Comparison of ENCODE assay signal across 10 mouse cellular contexts in genomic region chr9:107381723-107382122, GRCm38 (mm10). TPM values are rescaled to one million over a fixed set of nuclear protein-coding genes. Genes with fewer than 3 reads are reported as not detected.
A peak's percentile ranks its signal among the peaks of the same experiment; 100 is the strongest.
DNase-seq lines count a peak whose midpoint lies in the region; ATAC-seq and TF ChIP-seq lines count a peak whose summit lies in the region.
"Had no signal": no experiment of that assay in that cellular context is flagged by ENCODE, and none has a peak within 500 bp of the region (broad histone marks: within the 10 kb centered on the region; RNA-seq: fewer than 3 reads in every experiment).

No protein-coding gene starts in this region.

- H3K4me2 ChIP-seq in kidney, postnatal 0 days (ENCODE audit: low read length), result no peak overlapping the region
- H3K4me2 ChIP-seq in kidney, embryonic 14.5 days (replicated peaks; ENCODE audit: low read depth, low read length), result no peak overlapping the region
- H3K4me2 ChIP-seq in embryonic facial prominence, embryonic 11.5 days (ENCODE audit: low read depth, low read length), result no peak overlapping the region
- H3K4me2 ChIP-seq in liver, postnatal 0 days (ENCODE audit: low read depth, low read length), result no peak overlapping the region
- H3K4me2 ChIP-seq: embryonic facial prominence, embryonic 15.5 days; stomach, embryonic 15.5 days had no signal

- H3K4me1 ChIP-seq in kidney, postnatal 0 days (replicated peaks; ENCODE audit: insufficient read depth, low read length), result 0 out of 2 replicates have a peak, but pooled peaks cover 4% of the 10 kb centered on the region
- H3K4me1 ChIP-seq in kidney, embryonic 14.5 days (ENCODE audit: control insufficient read depth, insufficient read depth, low read length), result peaks cover 3% of the 10 kb centered on the region
- H3K4me1 ChIP-seq in embryonic facial prominence, embryonic 11.5 days (ENCODE audit: control insufficient read depth, insufficient read depth, low read length), result peaks cover 3% of the 10 kb centered on the region; the same call in 1 of the 2 replicates
- H3K4me1 ChIP-seq in liver, postnatal 0 days (ENCODE audit: insufficient read depth), result no peaks in the 10 kb centered on the region
- H3K4me1 ChIP-seq: stomach, embryonic 15.5 days had no signal

- H3K9ac ChIP-seq in kidney, postnatal 0 days (ENCODE audit: low read depth, low read length), result no peak overlapping the region
- no peak overlapping the region for H3K9ac ChIP-seq in kidney, embryonic 14.5 days (ENCODE audit: low read depth, low read length)
- no peak overlapping the region for H3K9ac ChIP-seq in embryonic facial prominence, embryonic 11.5 days (replicated peaks; ENCODE audit: low read length)
- H3K9ac ChIP-seq in liver, postnatal 0 days (replicated peaks), result no peak overlapping the region
- H3K9ac ChIP-seq: embryonic facial prominence, embryonic 15.5 days; stomach, embryonic 15.5 days had no signal

- TF ChIP-seq CTCF in kidney, postnatal 0 days (IDR thresholded peaks at IDR 0.05; ENCODE audit: low read depth), result no peak
- no peak for TF ChIP-seq CTCF in liver, postnatal 0 days (IDR thresholded peaks at IDR 0.05; ENCODE audit: low read depth)

- no peak overlapping the region for H3K27ac ChIP-seq in kidney, postnatal 0 days
- H3K27ac ChIP-seq in kidney, embryonic 14.5 days (ENCODE audit: low read depth, low read length), result no peak overlapping the region
- no peak overlapping the region for H3K27ac ChIP-seq in embryonic facial prominence, embryonic 11.5 days (replicated peaks; ENCODE audit: low read depth, low read length)
- H3K27ac ChIP-seq in liver, postnatal 0 days (ENCODE audit: low read depth), result no peak overlapping the region
- H3K27ac ChIP-seq: embryonic facial prominence, embryonic 15.5 days; stomach, embryonic 15.5 days had no signal

- peaks cover 46% of the 10 kb centered on the region for H3K27me3 ChIP-seq in kidney, postnatal 0 days (ENCODE audit: insufficient read depth, low read length)
- H3K27me3 ChIP-seq in kidney, embryonic 14.5 days (ENCODE audit: control insufficient read depth, insufficient read depth, low read length), result peaks cover 61% of the 10 kb centered on the region
- H3K27me3 ChIP-seq in embryonic facial prominence, embryonic 11.5 days (ENCODE audit: control insufficient read depth, insufficient read depth, low read length), result peaks cover 40% of the 10 kb centered on the region
- peaks cover 76% of the 10 kb centered on the region for H3K27me3 ChIP-seq in liver, postnatal 0 days (ENCODE audit: insufficient read depth, low read length)

- no peak overlapping the region for H3K4me3 ChIP-seq in kidney, postnatal 0 days (replicated peaks; ENCODE audit: low read depth, low read length)
- no peak overlapping the region for H3K4me3 ChIP-seq in kidney, embryonic 14.5 days (ENCODE audit: low read length)
- H3K4me3 ChIP-seq in embryonic facial prominence, embryonic 11.5 days (ENCODE audit: low read depth, low read length), result no peak overlapping the region
- H3K4me3 ChIP-seq in liver, postnatal 0 days (ENCODE audit: low read depth, low read length), result no peak overlapping the region
- H3K4me3 ChIP-seq: embryonic facial prominence, embryonic 15.5 days; stomach, embryonic 15.5 days had no signal

- no peak for TF ChIP-seq EP300 in liver, postnatal 0 days (IDR thresholded peaks at IDR 0.05; ENCODE audit: low read depth)

- WGBS in kidney, postnatal 0 days, result 8% methylated on average over 8 of the region's 8 CpGs
- 7% methylated on average over 8 of the region's 8 CpGs for WGBS in kidney, embryonic 14.5 days
- 8% methylated on average over 8 of the region's 8 CpGs for WGBS in embryonic facial prominence, embryonic 11.5 days
- 12% methylated on average over 8 of the region's 8 CpGs for WGBS in liver, postnatal 0 days (ENCODE audit: insufficient replicate concordance)

- peak; percentile 77 for DNase-seq in kidney, postnatal 0 days (ENCODE audit: low spot score)
- peak; percentile 51 for DNase-seq in R1 (ENCODE audit: low read depth, low spot score)
- peak; percentile 76 for DNase-seq in embryonic facial prominence, embryonic 11.5 days (ENCODE audit: low spot score)
- peak; percentile 40 for DNase-seq in liver, postnatal 0 days
- DNase-seq in frontal cortex, postnatal 36 days (ENCODE audit: low spot score in 2 of 2), result no peak
- DNase-seq in cerebellum, adult 11-12 months, result no peak

- no peaks in the 10 kb centered on the region for H3K9me3 ChIP-seq in kidney, postnatal 0 days (replicated peaks; ENCODE audit: low read length)
- no peaks in the 10 kb centered on the region for H3K9me3 ChIP-seq in kidney, embryonic 14.5 days (ENCODE audit: control insufficient read depth, low read length)
- H3K9me3 ChIP-seq in embryonic facial prominence, embryonic 11.5 days (replicated peaks; ENCODE audit: control insufficient read depth, low read length), result no peaks in the 10 kb centered on the region
- H3K9me3 ChIP-seq in liver, postnatal 0 days (ENCODE audit: low read length), result no peaks in the 10 kb centered on the region
- H3K9me3 ChIP-seq: embryonic facial prominence, embryonic 15.5 days; stomach, embryonic 15.5 days had no signal

- no peak for ATAC-seq in kidney, postnatal 0 days (replicated peaks; ENCODE audit: low FRiP score, low read depth)
- ATAC-seq in kidney, embryonic 14.5 days (ENCODE audit: low FRiP score, low TSS enrichment), result no peak
- no peak for ATAC-seq in embryonic facial prominence, embryonic 11.5 days (replicated peaks; ENCODE audit: insufficient number of reproducible peaks, low FRiP score, low TSS enrichment, low read depth)
- no peak for ATAC-seq in liver, postnatal 0 days
- ATAC-seq in monocyte, adult 5-6 weeks (replicated peaks; ENCODE audit: insufficient number of reproducible peaks, low FRiP score, low TSS enrichment, poor library complexity, severe bottlenecking), result no peak

- no peaks in the 10 kb centered on the region for H3K36me3 ChIP-seq in kidney, postnatal 0 days (ENCODE audit: insufficient read depth, low read length)
- H3K36me3 ChIP-seq in kidney, embryonic 14.5 days (ENCODE audit: control insufficient read depth, insufficient read depth, low read length), result no peaks in the 10 kb centered on the region
- no peaks in the 10 kb centered on the region for H3K36me3 ChIP-seq in embryonic facial prominence, embryonic 11.5 days (replicated peaks; ENCODE audit: control insufficient read depth, insufficient read depth, low read depth, low read length)
- no peaks in the 10 kb centered on the region for H3K36me3 ChIP-seq in liver, postnatal 0 days (replicated peaks; ENCODE audit: insufficient read depth, low read length)
- H3K36me3 ChIP-seq: embryonic facial prominence, embryonic 15.5 days; stomach, embryonic 15.5 days had no signal

RNA-seq across cellular contexts. Expression of gene Cacna2d2, which starts 17.7 kb away (rescaled TPM):
- 0.64 TPM in 2 replicates for polyA plus RNA-seq in kidney, postnatal 0 days (2015; fragmentation: Nextera tagmentation; extraction: Ambion mirVana)
- polyA plus RNA-seq in kidney, embryonic 14.5 days (2014; fragmentation: Nextera tagmentation; extraction: Ambion mirVana), result 0.77 and 0.87 TPM in 2 replicates
- polyA plus RNA-seq in embryonic facial prominence, embryonic 11.5 days (2014; fragmentation: Nextera tagmentation; extraction: Ambion mirVana), result 0.59 and 0.63 TPM in 2 replicates
- not detected in 2 replicates for polyA plus RNA-seq in liver, postnatal 0 days (2015; fragmentation: Nextera tagmentation; extraction: Ambion mirVana)
- not detected in 3 replicates for total RNA-seq in monocyte, adult 5-6 weeks (2017)

RNA-seq across cellular contexts. Expression of gene 6430571L13Rik, which starts 41.3 kb away (rescaled TPM):
- polyA plus RNA-seq in kidney, postnatal 0 days (2015; fragmentation: Nextera tagmentation; extraction: Ambion mirVana), result 2.0 and 2.2 TPM in 2 replicates
- polyA plus RNA-seq in kidney, embryonic 14.5 days (2014; fragmentation: Nextera tagmentation; extraction: Ambion mirVana), result 0.31 and 0.43 TPM in 2 replicates
- 0.70 and 0.72 TPM in 2 replicates for polyA plus RNA-seq in embryonic facial prominence, embryonic 11.5 days (2014; fragmentation: Nextera tagmentation; extraction: Ambion mirVana)
- polyA plus RNA-seq in liver, postnatal 0 days (2015; fragmentation: Nextera tagmentation; extraction: Ambion mirVana), result 0.14 and 0.22 TPM in 2 replicates
- not detected in 3 replicates for total RNA-seq in monocyte, adult 5-6 weeks (2017)

RNA-seq across cellular contexts. Expression of gene Hemk1, which starts 43.6 kb away (rescaled TPM):
- 10.1 and 11.5 TPM in 2 replicates for polyA plus RNA-seq in kidney, postnatal 0 days (2015; fragmentation: Nextera tagmentation; extraction: Ambion mirVana)
- 9.7 and 11.3 TPM in 2 replicates for polyA plus RNA-seq in kidney, embryonic 14.5 days (2014; fragmentation: Nextera tagmentation; extraction: Ambion mirVana)
- 8.2 and 11.0 TPM in 2 replicates for polyA plus RNA-seq in embryonic facial prominence, embryonic 11.5 days (2014; fragmentation: Nextera tagmentation; extraction: Ambion mirVana)
- 2.5 and 3.2 TPM in 2 replicates for polyA plus RNA-seq in liver, postnatal 0 days (2015; fragmentation: Nextera tagmentation; extraction: Ambion mirVana)
- 4.7 to 6.5 TPM (median 5.1 TPM) in 3 replicates for total RNA-seq in monocyte, adult 5-6 weeks (2017)

Comparison
In these comparisons a context has a peak if more than half of its experiments do, and no peak if none do; other contexts are left out.
1. DNase-seq: peak in kidney, postnatal 0 days (single experiment), R1 (single experiment), embryonic facial prominence, embryonic 11.5 days (single experiment) and liver, postnatal 0 days (single experiment); none in frontal cortex, postnatal 36 days (0 of 2) and cerebellum, adult 11-12 months (single experiment).